Mouse (Mus musculus): ENCODE measurements around the gene Eps8l2. TPM values are rescaled to one million over a fixed set of nuclear protein-coding genes. Genes with fewer than 3 reads are reported as not detected.
A peak's percentile ranks its signal among the peaks of the same experiment; 100 is the strongest.

The Eps8l2 gene
- polyA plus RNA-seq, 1 experiment = 5.3 TPM

- TF ChIP-seq CTCF (IDR thresholded peaks at IDR 0.05; ENCODE audit: control insufficient read depth, insufficient read depth, insufficient replicate concordance, low read depth, low read length) (no peak), POLR2A (IDR thresholded peaks at IDR 0.05; ENCODE audit: control insufficient read depth, low read depth, low read length) (no peak)
- H3K27me3 ChIP-seq (ENCODE audit: control insufficient read depth, insufficient read depth, low read length) = no peaks in the 10 kb centered on the region
- no peaks in the 10 kb centered on the region for H3K36me3 ChIP-seq (ENCODE audit: control insufficient read depth, insufficient read depth, low read length)
- H3K4me3 ChIP-seq (ENCODE audit: control insufficient read depth, low read depth, low read length) = no peak overlapping the region
- H3K27ac ChIP-seq (ENCODE audit: control insufficient read depth, insufficient read depth, low read depth, low read length) = no peak overlapping the region
- H3K4me1 ChIP-seq (ENCODE audit: control insufficient read depth, insufficient read depth, low read length) = peaks cover 8% of the 10 kb centered on the region
Measured at GRCm38 (mm10) chr7:141330706-141331105, 8.0 kb upstream of the Eps8l2 start.

DNA sequence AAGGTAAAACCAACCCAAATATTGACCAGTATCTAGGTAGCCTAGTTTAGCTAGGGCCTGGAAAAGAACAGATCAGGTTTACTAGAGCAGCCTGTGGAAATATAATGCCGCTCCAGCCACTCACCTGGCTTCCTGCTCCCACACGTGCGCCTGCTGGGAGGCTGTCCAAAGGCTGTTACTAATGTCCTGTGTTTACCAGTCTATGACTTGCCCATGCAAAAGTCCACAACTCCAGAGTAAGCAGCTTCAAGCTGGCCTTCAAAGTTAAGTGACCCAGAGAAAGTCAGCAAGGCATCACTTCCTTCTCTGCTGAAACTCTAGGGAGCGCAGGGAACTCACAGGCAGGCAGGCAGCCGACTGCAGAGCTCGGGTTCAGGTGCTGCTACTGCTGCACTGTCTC lies 6.7 kb upstream of the Eps8l2 start:
- H3K27me3 ChIP-seq (ENCODE audit: control insufficient read depth, insufficient read depth, low read length) = no peaks in the 10 kb centered on the region
- TF ChIP-seq CTCF (IDR thresholded peaks at IDR 0.05; ENCODE audit: control insufficient read depth, insufficient read depth, insufficient replicate concordance, low read depth, low read length) (no peak), POLR2A (IDR thresholded peaks at IDR 0.05; ENCODE audit: control insufficient read depth, low read depth, low read length) (no peak)

DNA sequence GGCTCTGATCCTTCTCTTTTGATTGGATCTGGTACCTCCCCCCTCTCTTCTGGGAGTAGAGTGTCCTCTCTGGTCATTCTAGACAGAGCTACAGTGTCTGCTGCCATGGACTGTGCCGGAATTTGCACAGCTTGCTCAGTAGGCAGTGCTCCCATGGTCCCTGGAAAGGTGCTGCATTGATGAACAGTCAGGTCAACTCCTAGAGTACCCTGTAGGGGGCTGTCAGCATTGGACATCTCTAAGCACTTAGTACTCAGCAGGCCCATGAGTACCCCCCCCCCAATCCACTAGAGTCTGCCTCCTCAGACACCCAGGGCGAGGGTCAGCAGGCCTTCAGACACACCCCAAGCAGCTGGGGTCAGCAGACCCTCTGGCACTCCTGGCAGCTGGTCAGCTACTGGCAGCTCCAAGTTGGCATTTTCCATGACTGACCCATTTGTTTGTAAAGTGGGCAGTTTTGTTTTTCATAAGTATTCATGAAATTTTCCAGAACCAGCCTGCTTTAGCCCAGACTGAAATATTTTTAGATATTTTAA lies 3.6 kb upstream of the Eps8l2 start:
- Histone ChIP-seq H3K27ac (ENCODE audit: control insufficient read depth, insufficient read depth, low read depth, low read length) (no peak overlapping the region), H3K27me3 (ENCODE audit: control insufficient read depth, insufficient read depth, low read length) (no peaks in the 10 kb centered on the region), H3K4me3 (ENCODE audit: control insufficient read depth, low read depth, low read length) (no peak overlapping the region), H3K4me1 (ENCODE audit: control insufficient read depth, insufficient read depth, low read length) (peaks cover 12% of the 10 kb centered on the region), H3K36me3 (ENCODE audit: control insufficient read depth, insufficient read depth, low read length) (no peaks in the 10 kb centered on the region)
- TF ChIP-seq POLR2A (IDR thresholded peaks at IDR 0.05; ENCODE audit: control insufficient read depth, low read depth, low read length) = no peak
- TF ChIP-seq CTCF (IDR thresholded peaks at IDR 0.05; ENCODE audit: control insufficient read depth, insufficient read depth, insufficient replicate concordance, low read depth, low read length) = no peak

More for the DNA sequence above, 6.7 kb upstream of the Eps8l2 start:
- Histone ChIP-seq H3K27ac (ENCODE audit: control insufficient read depth, insufficient read depth, low read depth, low read length) (no peak overlapping the region), H3K36me3 (ENCODE audit: control insufficient read depth, insufficient read depth, low read length) (no peaks in the 10 kb centered on the region), H3K4me1 (ENCODE audit: control insufficient read depth, insufficient read depth, low read length) (peaks cover 4% of the 10 kb centered on the region), H3K4me3 (ENCODE audit: control insufficient read depth, low read depth, low read length) (no peak overlapping the region)

- no peaks in the 10 kb centered on the region for H3K36me3 ChIP-seq (ENCODE audit: control insufficient read depth, insufficient read depth, low read length)
- H3K27ac ChIP-seq (ENCODE audit: control insufficient read depth, insufficient read depth, low read depth, low read length) = no peak overlapping the region
- H3K4me1 ChIP-seq (ENCODE audit: control insufficient read depth, insufficient read depth, low read length) = peaks cover 12% of the 10 kb centered on the region
- H3K27me3 ChIP-seq (ENCODE audit: control insufficient read depth, insufficient read depth, low read length) = no peaks in the 10 kb centered on the region
- H3K4me3 ChIP-seq (ENCODE audit: control insufficient read depth, low read depth, low read length) = no peak overlapping the region
- TF ChIP-seq POLR2A (IDR thresholded peaks at IDR 0.05; ENCODE audit: control insufficient read depth, low read depth, low read length) = no peak
- no peak for TF ChIP-seq CTCF (IDR thresholded peaks at IDR 0.05; ENCODE audit: control insufficient read depth, insufficient read depth, insufficient replicate concordance, low read depth, low read length)
Measured at GRCm38 (mm10) chr7:141335682-141336081, 3.0 kb upstream of the Eps8l2 start.

GRCm38 (mm10) chr7:141336296-141336695 lies 2.4 kb upstream of the Eps8l2 start:
- TF ChIP-seq CTCF (IDR thresholded peaks at IDR 0.05; ENCODE audit: control insufficient read depth, insufficient read depth, insufficient replicate concordance, low read depth, low read length) (no peak), POLR2A (IDR thresholded peaks at IDR 0.05; ENCODE audit: control insufficient read depth, low read depth, low read length) (no peak)
- H3K4me3 ChIP-seq (ENCODE audit: control insufficient read depth, low read depth, low read length) = no peak overlapping the region

GRCm38 (mm10) chr7:141337716-141338416 lies 814 bp upstream of the Eps8l2 start:
- TF ChIP-seq CTCF (IDR thresholded peaks at IDR 0.05; ENCODE audit: control insufficient read depth, insufficient read depth, insufficient replicate concordance, low read depth, low read length) = no peak
- no peak for TF ChIP-seq POLR2A (IDR thresholded peaks at IDR 0.05; ENCODE audit: control insufficient read depth, low read depth, low read length)
- Histone ChIP-seq H3K4me1 (ENCODE audit: control insufficient read depth, insufficient read depth, low read length) (peaks cover 12% of the 10 kb centered on the region), H3K4me3 (ENCODE audit: control insufficient read depth, low read depth, low read length) (no peak overlapping the region), H3K27ac (ENCODE audit: control insufficient read depth, insufficient read depth, low read depth, low read length) (no peak overlapping the region), H3K36me3 (ENCODE audit: control insufficient read depth, insufficient read depth, low read length) (no peaks in the 10 kb centered on the region), H3K27me3 (ENCODE audit: control insufficient read depth, insufficient read depth, low read length) (no peaks in the 10 kb centered on the region)

More at GRCm38 (mm10) chr7:141336296-141336695, 2.4 kb upstream of the Eps8l2 start:
- Histone ChIP-seq H3K4me1 (ENCODE audit: control insufficient read depth, insufficient read depth, low read length) (peaks cover 12% of the 10 kb centered on the region), H3K27me3 (ENCODE audit: control insufficient read depth, insufficient read depth, low read length) (no peaks in the 10 kb centered on the region), H3K36me3 (ENCODE audit: control insufficient read depth, insufficient read depth, low read length) (no peaks in the 10 kb centered on the region), H3K27ac (ENCODE audit: control insufficient read depth, insufficient read depth, low read depth, low read length) (no peak overlapping the region)

GRCm38 (mm10) chr7:141339215-141339920 lies 688 bp downstream of the Eps8l2 start:
- Histone ChIP-seq H3K4me1 (ENCODE audit: control insufficient read depth, insufficient read depth, low read length) (peaks cover 12% of the 10 kb centered on the region), H3K4me3 (ENCODE audit: control insufficient read depth, low read depth, low read length) (peak overlapping the region; percentile 50), H3K36me3 (ENCODE audit: control insufficient read depth, insufficient read depth, low read length) (no peaks in the 10 kb centered on the region), H3K27me3 (ENCODE audit: control insufficient read depth, insufficient read depth, low read length) (no peaks in the 10 kb centered on the region), H3K27ac (ENCODE audit: control insufficient read depth, insufficient read depth, low read depth, low read length) (no peak overlapping the region)
- TF ChIP-seq POLR2A (IDR thresholded peaks at IDR 0.05; ENCODE audit: control insufficient read depth, low read depth, low read length) (no peak), CTCF (IDR thresholded peaks at IDR 0.05; ENCODE audit: control insufficient read depth, insufficient read depth, insufficient replicate concordance, low read depth, low read length) (no peak)
